Mouse (Mus musculus) embryonic facial prominence, embryonic 12.5 days (tissue): ENCODE results near the gene Ube2e2. TPM values are rescaled to one million over a fixed set of nuclear protein-coding genes. Genes with fewer than 3 reads are reported as not detected.
"Not testable (repeated sequence)": the region's sequence is repeated elsewhere in the genome, so short reads cannot be mapped to it uniquely, and the experiment has no call there.

Experiments
- ATAC-seq: fragments of 200-750 bp; cut with Nextera tagmentation; 2 replicates; pipeline ENCODE4 v1.8.0; 2017; ENCODE audit not compliant: insufficient number of reproducible peaks, insufficient read depth, low FRiP score, low TSS enrichment
- H3K27ac ChIP-seq: fragments of 300-500 bp; sonication (generic); 2 replicates; pipeline ENCODE4 v1.5.1; 2016; ENCODE audit warnings: mild to moderate bottlenecking
- H3K27me3 ChIP-seq: fragments of 300-500 bp; sonication (generic); 2 replicates; pipeline ENCODE4 v1.6.1; 2016; ENCODE audit warnings: mild to moderate bottlenecking, moderate library complexity
- H3K36me3 ChIP-seq: fragments of 300-500 bp; sonication (generic); 2 replicates; pipeline ENCODE4 v1.6.1; 2016; ENCODE audit warnings: mild to moderate bottlenecking
- H3K4me1 ChIP-seq: fragments of 300-500 bp; sonication (generic); 2 replicates; pipeline ENCODE4 v1.6.1; 2016
- H3K4me2 ChIP-seq: fragments of 300-500 bp; sonication (generic); replicated peaks from 2 replicates; pipeline ENCODE4 v1.6.1; 2016; ENCODE audit warnings: mild to moderate bottlenecking, moderate library complexity
- H3K4me3 ChIP-seq: fragments of 300-500 bp; sonication (generic); 2 replicates; pipeline ENCODE4 v1.5.1; 2016; ENCODE audit warnings: mild to moderate bottlenecking
- H3K9ac ChIP-seq: fragments of 300-500 bp; sonication (generic); 2 replicates; pipeline ENCODE4 v1.6.1; 2016; ENCODE audit warnings: mild to moderate bottlenecking, moderate library complexity
- H3K9me3 ChIP-seq: fragments of 300-500 bp; sonication (generic); 2 replicates; pipeline ENCODE4 v1.6.1; 2016; ENCODE audit warnings: mild to moderate bottlenecking, moderate library complexity
- WGBS: fragments of 180-500 bp; shearing (Covaris S2); methylation state at CpG from one replicate; pipeline ENCODE4 v1.1.7; 2016; 5-methylcytosine and 5-hydroxymethylcytosine counted together
- polyA plus RNA-seq: library from polyadenylated mRNA; unstranded; fragments of >200 nt; fragmentation: Nextera tagmentation; extraction: Ambion mirVana; gene quantifications from 2 replicates; pipeline ENCODE4 v1.2.1, GENCODE M21; 2016

Ube2e2 gene
- polyA plus RNA-seq, 1 experiment from 2014 or later, result 73.2 TPM

DNA sequence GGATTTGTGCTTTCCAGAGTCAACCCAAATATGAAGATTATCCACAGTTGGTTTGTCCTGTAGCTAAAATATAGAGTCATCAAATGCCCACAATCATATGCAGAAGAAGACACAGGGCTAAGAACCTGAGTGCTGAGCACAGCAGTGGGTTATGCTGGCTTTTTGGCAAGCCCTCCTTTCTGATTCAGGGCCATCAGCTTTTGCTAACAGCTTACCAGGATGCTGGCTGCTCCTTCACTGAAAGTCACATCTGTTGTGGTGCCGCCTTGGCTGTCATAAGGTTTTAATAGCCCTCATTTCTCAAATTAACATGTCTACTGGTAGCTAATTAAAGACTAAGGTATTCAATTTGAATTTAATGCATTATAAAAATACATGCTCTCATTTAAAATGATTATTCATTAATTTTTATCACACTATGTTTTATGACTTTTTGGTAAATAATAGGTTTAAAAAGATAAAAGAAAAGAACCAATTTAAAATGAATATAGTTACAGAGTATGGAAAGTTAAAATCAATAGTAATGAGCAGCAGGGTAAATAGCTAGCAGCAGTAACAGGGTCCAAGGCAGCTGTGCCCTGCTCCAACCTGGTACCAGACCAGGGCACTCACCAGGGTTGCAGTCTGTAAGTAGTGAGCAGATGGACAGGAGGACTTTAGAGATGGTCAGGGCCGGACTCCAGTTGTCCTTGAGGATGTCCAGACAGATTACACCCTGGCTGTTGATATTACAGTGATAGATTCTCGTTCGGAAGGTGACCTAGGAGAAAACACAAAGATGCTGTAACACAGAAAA, 307.6 kb downstream of the Ube2e2 start:
- WGBS, result 80% methylated on average over 4 of the region's 4 CpGs
- no peaks in the 10 kb centered on the region for H3K27me3 ChIP-seq
- H3K36me3 ChIP-seq, result no peaks in the 10 kb centered on the region
- no peaks in the 10 kb centered on the region for H3K4me1 ChIP-seq
- H3K9me3 ChIP-seq, result no peaks in the 10 kb centered on the region
- H3K27ac ChIP-seq, result no peak overlapping the region
- no peak overlapping the region for H3K9ac ChIP-seq
- H3K4me3 ChIP-seq, result no peak overlapping the region
- ATAC-seq, result no peak
- no peak overlapping the region for H3K4me2 ChIP-seq

DNA sequence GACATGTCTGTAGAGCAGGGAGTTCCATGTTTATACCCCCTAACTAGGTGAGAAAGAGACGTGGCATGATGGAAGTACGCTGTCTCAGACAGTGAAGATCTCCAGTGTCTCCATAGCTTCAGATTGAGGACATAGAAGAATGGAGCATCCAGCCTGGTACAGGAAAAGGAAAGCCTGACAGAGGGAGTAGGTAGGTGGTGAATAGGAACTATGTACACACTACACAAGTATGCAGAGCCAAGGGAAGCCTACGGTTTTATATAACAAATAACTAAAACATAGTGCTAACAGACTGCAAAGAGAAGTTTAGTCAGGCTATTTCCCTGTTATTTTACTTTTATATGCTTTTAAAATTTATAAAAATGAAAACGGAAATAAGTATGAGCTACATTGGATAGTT, 312.3 kb downstream of the Ube2e2 start:
- Histone ChIP-seq H3K9ac (no peak overlapping the region), H3K4me2 (no peak overlapping the region), H3K4me3 (no peak overlapping the region), H3K36me3 (no peaks in the 10 kb centered on the region), H3K27me3 (no peaks in the 10 kb centered on the region), H3K4me1 (no peaks in the 10 kb centered on the region), H3K27ac (no peak overlapping the region), H3K9me3 (no peaks in the 10 kb centered on the region)
- no peak for ATAC-seq
- WGBS, result 92% methylated on average over 4 of the region's 4 CpGs

DNA sequence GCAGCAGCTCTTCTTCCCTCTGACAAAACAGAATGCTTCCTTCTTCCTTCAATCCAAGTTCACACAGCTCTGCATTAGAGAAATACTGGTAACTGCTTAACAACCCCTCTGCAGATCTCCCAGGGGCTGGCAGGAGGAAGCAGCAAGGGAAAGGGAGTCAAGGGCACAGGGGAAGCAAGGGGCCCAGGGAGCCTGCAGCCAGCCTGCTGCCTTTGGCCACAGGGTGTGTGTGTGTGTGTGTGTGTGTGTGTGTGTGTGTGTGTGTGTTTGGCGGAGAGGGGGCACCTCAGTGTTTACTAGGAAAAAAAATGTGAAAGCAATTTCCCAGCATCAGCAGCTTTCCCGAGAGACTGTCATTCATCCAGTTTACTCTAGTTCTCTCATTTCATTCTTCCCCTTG, 319.3 kb downstream of the Ube2e2 start:
- Histone ChIP-seq H3K9me3 (no peaks in the 10 kb centered on the region), H3K9ac (no peak overlapping the region), H3K4me1 (peaks cover 3% of the 10 kb centered on the region; the same call in 1 of the 2 replicates), H3K27me3 (no peaks in the 10 kb centered on the region), H3K4me3 (no peak overlapping the region), H3K36me3 (no peaks in the 10 kb centered on the region), H3K27ac (no peak overlapping the region), H3K4me2 (no peak overlapping the region)
- WGBS, result 35% methylated on average over 1 of the region's 2 CpGs
- no peak for ATAC-seq

DNA sequence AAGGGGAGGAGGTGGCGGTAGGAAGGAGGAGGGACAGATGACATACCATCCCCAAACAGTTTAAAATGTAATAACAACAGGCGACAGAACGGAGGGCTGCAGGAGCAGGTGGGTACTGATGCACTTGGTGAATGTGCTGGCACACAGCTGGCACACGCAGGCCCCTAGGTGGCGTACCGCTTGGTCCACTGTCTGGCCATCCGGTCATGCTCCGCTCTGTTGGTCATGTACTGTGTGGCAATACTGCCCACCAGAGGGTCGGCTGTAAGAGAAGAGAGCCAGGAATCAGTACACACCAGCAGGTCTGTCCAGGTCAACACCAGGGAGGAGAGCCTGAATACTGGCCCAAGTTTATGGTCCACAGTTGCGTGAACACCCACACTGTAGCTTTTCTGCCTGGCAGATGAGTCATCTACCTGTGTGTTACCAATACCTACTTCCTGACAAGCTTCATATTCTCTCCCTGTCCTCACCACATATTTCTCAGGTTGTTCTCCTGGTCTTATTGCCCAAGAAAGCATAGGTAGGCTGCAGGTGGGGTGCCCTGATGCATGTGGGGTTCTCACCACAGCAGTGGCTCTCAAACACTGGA, 319.8 kb downstream of the Ube2e2 start:
- Histone ChIP-seq H3K27ac (no peak overlapping the region), H3K4me2 (no peak overlapping the region), H3K36me3 (no peaks in the 10 kb centered on the region), H3K4me1 (peaks cover 3% of the 10 kb centered on the region; the same call in 1 of the 2 replicates), H3K9me3 (no peaks in the 10 kb centered on the region), H3K4me3 (no peak overlapping the region), H3K9ac (no peak overlapping the region), H3K27me3 (no peaks in the 10 kb centered on the region)
- WGBS, result 92% methylated on average over 10 of the region's 10 CpGs
- peak; percentile 42 for ATAC-seq

DNA sequence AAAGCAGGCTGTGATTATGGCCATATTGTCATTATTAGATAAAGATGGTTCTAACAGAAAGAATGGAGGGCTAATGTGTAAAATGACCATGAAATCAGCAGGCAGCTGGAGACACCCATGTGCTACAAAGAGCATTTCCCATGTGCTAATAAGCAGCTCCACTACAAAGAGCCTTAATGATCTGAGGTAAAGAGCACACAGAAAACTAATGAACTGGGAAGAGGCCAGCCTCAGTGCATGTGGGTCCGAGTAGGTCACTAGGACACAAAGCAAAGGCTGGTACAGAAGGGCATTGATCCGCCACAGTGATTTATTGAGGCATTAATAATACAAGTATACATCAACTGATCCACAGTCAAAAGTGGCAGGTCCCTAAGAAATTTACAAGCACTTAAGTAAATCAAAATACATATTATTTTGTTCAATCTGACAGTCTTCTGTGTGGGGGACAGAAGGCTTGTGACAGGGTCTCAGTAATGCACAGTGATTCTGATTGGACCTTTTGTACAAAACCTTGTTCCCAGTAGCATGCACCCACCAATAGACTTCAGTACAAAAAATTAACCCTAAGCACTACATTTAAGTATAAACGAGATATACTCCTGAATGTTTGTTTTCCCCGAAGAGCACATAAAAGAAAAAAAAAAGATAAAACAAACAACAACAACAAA, 320.6 kb downstream of the Ube2e2 start:
- 0 out of 2 replicates have a peak, but pooled peaks have one; percentile 22 for ATAC-seq
- Histone ChIP-seq H3K36me3 (no peaks in the 10 kb centered on the region), H3K9ac (no peak overlapping the region), H3K4me1 (peaks cover 3% of the 10 kb centered on the region; the same call in 1 of the 2 replicates), H3K27me3 (no peaks in the 10 kb centered on the region), H3K27ac (no peak overlapping the region), H3K4me2 (no peak overlapping the region), H3K4me3 (no peak overlapping the region), H3K9me3 (no peaks in the 10 kb centered on the region)
- 76% methylated on average over 4 of the region's 4 CpGs for WGBS

DNA sequence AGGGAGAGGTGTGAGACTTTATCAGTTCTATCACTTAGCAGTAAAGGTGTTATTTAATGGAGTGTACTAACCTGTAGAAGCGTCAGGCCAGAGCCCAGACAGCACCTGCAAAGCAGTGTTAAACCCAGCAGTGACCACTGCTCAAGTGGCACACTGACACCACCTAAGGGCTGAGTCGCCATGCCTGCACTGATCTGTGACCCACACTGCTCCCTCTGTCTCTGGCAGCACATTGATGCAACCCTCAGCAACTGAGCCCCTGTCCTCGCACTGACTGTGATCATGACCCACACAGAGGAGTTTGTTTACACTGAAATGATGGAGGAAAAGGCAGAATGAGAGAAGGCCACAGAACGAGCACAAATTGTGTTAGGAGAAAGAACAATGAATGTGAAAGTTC, 321.2 kb downstream of the Ube2e2 start:
- H3K9ac ChIP-seq, result no peak overlapping the region
- H3K4me3 ChIP-seq, result no peak overlapping the region
- H3K27me3 ChIP-seq, result no peaks in the 10 kb centered on the region
- no peak for ATAC-seq
- H3K4me1 ChIP-seq, result peaks cover 3% of the 10 kb centered on the region; the same call in 1 of the 2 replicates
- H3K4me2 ChIP-seq, result no peak overlapping the region
- H3K9me3 ChIP-seq, result no peaks in the 10 kb centered on the region
- H3K27ac ChIP-seq, result no peak overlapping the region
- 51% methylated on average over 4 of the region's 4 CpGs for WGBS
- no peaks in the 10 kb centered on the region for H3K36me3 ChIP-seq

DNA sequence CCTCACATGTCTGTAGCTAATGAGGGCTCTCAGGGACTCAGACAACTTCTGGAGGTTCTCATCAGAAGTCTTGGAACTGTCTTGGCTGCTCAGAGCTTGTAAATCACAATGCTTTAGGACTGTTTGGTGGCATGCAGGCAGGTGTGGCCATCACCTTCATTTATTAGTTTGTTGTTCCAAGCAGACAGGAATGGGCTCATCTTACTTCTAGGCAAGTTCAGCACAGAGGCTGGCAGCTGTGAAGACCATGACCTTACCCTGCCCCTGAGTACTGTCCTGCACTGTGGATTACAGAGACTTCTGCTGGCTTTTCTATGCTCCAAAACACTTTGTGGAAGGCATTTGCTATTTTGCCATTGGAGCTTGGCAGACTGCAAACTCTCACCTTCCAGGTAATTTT, 324.5 kb downstream of the Ube2e2 start:
- Histone ChIP-seq H3K27ac (no peak overlapping the region), H3K9ac (no peak overlapping the region)
- ATAC-seq, result no peak

DNA sequence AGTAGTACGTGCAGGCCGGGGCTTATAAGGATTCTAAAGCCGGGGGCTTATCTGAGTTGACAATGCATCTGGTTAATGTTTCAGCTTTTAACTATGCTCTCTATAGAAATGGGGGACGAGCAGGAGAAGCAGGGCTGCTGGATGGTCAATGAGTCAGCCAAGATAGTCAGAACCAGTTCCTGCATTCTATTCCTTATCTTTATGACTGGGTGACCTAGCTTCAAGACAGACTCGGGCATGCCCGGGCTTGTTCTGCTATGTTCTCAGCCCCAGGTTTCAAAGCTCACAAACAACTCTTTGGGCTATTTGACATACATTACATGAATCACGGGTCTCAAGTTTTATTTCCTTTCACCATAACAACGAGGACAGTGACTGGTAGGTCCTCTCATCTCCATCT, 329.1 kb downstream of the Ube2e2 start:
- not testable (repeated sequence) for H3K9me3 ChIP-seq, H3K27me3 ChIP-seq, ATAC-seq, H3K4me1 ChIP-seq, H3K4me2 ChIP-seq, H3K4me3 ChIP-seq, H3K9ac ChIP-seq, H3K36me3 ChIP-seq, H3K27ac ChIP-seq
- 85% methylated on average over 8 of the region's 8 CpGs for WGBS

More for the DNA sequence above, 324.5 kb downstream of the Ube2e2 start:
- H3K9me3 ChIP-seq, result no peaks in the 10 kb centered on the region
- H3K4me2 ChIP-seq, result no peak overlapping the region
- H3K4me3 ChIP-seq, result no peak overlapping the region
- no peaks in the 10 kb centered on the region for H3K27me3 ChIP-seq
- no peaks in the 10 kb centered on the region for H3K36me3 ChIP-seq
- H3K4me1 ChIP-seq, result peaks cover under 1% of the 10 kb centered on the region; the same call in 1 of the 2 replicates

DNA sequence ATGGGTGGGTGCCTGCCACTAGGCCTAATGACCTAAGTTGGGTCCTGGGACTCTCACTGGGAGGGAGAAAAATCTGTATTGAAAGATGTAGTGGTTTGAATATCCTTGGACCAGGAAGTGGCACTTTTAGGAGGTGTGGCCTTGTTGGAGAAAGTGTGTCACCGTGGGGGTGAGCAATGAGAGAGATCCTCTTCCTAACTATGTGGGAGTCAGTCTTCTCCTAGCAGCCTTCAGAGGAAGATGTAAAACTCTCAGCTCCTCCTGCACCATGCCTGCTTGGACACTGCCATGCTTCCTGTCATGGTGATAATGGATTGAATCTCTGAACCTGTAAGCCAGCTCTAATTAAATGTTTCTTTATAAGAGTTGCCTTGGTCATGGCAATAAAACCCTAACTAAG, 338.8 kb downstream of the Ube2e2 start:
- H3K4me3 ChIP-seq, result no peak overlapping the region
- H3K9ac ChIP-seq, result no peak overlapping the region
- H3K4me2 ChIP-seq, result no peak overlapping the region
- no peak for ATAC-seq
- H3K36me3 ChIP-seq, result no peaks in the 10 kb centered on the region
- WGBS, result 62% methylated on average over 1 of the region's 1 CpGs
- H3K27me3 ChIP-seq, result no peaks in the 10 kb centered on the region
- H3K27ac ChIP-seq, result no peak overlapping the region
- no peaks in the 10 kb centered on the region for H3K4me1 ChIP-seq
- no peaks in the 10 kb centered on the region for H3K9me3 ChIP-seq

DNA sequence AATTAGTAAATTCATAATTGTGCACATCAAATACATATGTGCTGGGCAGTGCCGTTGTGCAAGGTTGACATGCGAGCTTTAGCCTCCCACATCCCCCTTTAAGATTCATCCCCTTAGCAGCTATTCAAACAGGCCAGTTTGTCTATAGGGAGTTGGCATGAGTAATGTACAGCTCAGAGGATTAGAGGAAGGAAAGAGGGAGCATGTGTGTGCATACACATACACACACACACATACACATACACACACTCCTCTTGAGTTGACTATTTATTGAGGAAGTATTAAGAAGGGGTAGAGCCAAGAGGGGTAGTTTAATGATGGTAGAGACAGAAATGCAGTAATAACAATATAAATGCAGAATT, 339.5 kb downstream of the Ube2e2 start:
- WGBS, result 46% methylated on average over 2 of the region's 2 CpGs
- Histone ChIP-seq H3K4me2 (no peak overlapping the region), H3K4me3 (no peak overlapping the region), H3K4me1 (no peaks in the 10 kb centered on the region), H3K9ac (no peak overlapping the region), H3K27ac (no peak overlapping the region), H3K9me3 (no peaks in the 10 kb centered on the region), H3K27me3 (no peaks in the 10 kb centered on the region), H3K36me3 (no peaks in the 10 kb centered on the region)
- no peak for ATAC-seq

DNA sequence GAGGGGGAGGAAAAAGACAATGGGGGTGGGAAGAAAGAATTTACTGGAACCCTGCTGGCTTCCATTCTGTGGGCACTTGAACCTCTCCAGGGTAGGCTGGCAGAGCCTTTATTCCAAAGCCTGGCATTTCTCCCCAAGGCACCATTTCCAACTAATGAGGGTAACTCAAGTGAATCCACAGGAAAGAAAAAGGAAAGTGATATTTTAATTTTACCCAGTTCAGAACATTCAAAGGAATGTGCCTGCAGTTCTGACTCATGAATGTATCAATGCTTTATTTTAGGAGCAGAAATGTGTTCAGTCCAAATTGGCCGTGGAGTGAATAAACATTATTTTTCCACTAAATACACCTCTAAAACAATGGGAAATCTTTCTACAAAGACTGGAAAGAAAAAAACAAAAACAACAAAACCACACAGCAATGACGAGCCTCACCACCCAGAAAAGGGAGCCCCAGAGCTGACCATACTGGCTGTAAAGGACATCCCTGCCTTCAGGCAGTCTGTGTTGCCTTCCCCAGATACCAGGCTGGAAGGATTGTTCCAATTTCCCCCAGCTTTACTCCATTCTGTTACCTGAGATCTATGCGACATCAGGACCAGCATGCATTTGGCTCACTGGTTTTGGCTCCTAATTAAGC, 340.0 kb downstream of the Ube2e2 start:
- ATAC-seq, result no peak
- H3K4me2 ChIP-seq, result no peak overlapping the region

More for the DNA sequence above, 340.0 kb downstream of the Ube2e2 start:
- no peak overlapping the region for H3K9ac ChIP-seq
- H3K27ac ChIP-seq, result no peak overlapping the region
- H3K9me3 ChIP-seq, result no peaks in the 10 kb centered on the region
- no peaks in the 10 kb centered on the region for H3K4me1 ChIP-seq
- no peaks in the 10 kb centered on the region for H3K27me3 ChIP-seq
- WGBS, result 46% methylated on average over 3 of the region's 3 CpGs
- H3K36me3 ChIP-seq, result no peaks in the 10 kb centered on the region
- no peak overlapping the region for H3K4me3 ChIP-seq
